Comparison of ENCODE assay signal across 17 mouse cellular contexts in the genomic region with DNA sequence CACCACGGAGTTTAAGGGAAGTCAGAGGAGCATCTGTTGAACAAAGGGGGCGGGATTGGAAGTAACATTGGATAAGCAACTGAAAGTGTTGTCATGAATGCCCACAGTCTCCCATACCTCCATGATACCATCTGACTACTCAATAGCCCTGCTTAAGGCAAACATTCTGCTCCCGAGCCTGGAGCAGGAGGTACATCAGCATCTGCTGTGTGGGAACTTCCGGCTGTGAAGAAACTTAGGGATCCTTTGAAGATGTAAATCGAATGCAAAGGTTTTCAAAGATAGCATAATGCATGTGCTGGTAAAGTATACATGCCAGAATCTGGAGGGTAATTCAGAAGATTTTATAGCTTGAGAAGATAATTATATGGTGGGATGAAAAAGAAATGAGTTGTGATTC. TPM values are rescaled to one million over a fixed set of nuclear protein-coding genes. Genes with fewer than 3 reads are reported as not detected.
"Had no signal": no experiment of that assay in that cellular context is flagged by ENCODE, and none has a peak within 500 bp of the region (broad histone marks: within the 10 kb centered on the region; RNA-seq: fewer than 3 reads in every experiment).

No protein-coding gene starts in this region.

- DNase-seq: gastrocnemius, adult 2 months; gastrocnemius, postnatal 10 days; gastrocnemius, postnatal 25 days; heart, adult 18-20 months; heart, postnatal 14 days; heart, postnatal 36 days; kidney, adult 11 months; kidney, adult 2 months; kidney, adult 9 months; kidney, postnatal 14 days; kidney, postnatal 36 days; layer of hippocampus, postnatal 36 days; left cerebral cortex, postnatal 4 days had no signal

- ATAC-seq: hindbrain, postnatal 0 days; intestine, embryonic 16.5 days had no signal

RNA-seq across cellular contexts. Expression of gene Lhfp, which starts 2.4 kb away (rescaled TPM):
- total RNA-seq: granulocyte monocyte progenitor cell, adult 5-6 weeks; hematopoietic stem cell, adult 5-6 weeks had no signal
